In genomic region chr8:111992703-111993039, GRCm38 (mm10) we compare ENCODE assay signal across 10 mouse cellular contexts. TPM values are rescaled to one million over a fixed set of nuclear protein-coding genes. Genes with fewer than 3 reads are reported as not detected.
DNase-seq lines count a peak whose midpoint lies in the region; ATAC-seq and TF ChIP-seq lines count a peak whose summit lies in the region.
"Had no signal": no experiment of that assay in that cellular context is flagged by ENCODE, and none has a peak within 500 bp of the region (broad histone marks: within the 10 kb centered on the region; RNA-seq: fewer than 3 reads in every experiment).

No protein-coding gene starts in this region.

- DNase-seq in layer of hippocampus, adult 2 months (ENCODE audit: low spot score in 2 of 2), result no peak
- DNase-seq in layer of hippocampus, adult 18-20 months (ENCODE audit: low spot score in 2 of 2), result no peak
- peak; percentile 52 for DNase-seq in intestine, embryonic 14.5 days (ENCODE audit: low spot score)
- DNase-seq in midbrain, postnatal 0 days (ENCODE audit: low spot score), result no peak
- DNase-seq in frontal cortex, postnatal 36 days (ENCODE audit: low spot score in 2 of 2), result no peak
- DNase-seq in right cerebral cortex, postnatal 4 days, result no peak
- DNase-seq in c-Kit-positive CD71-positive TER-119-positive erythroid progenitor cells, embryonic 14.5 days (ENCODE audit: low spot score), result no peak

- H3K36me3 ChIP-seq in forebrain, embryonic 12.5 days (replicated peaks), result peaks cover 64% of the 10 kb centered on the region
- peaks cover 66% of the 10 kb centered on the region for H3K36me3 ChIP-seq in intestine, embryonic 14.5 days (ENCODE audit: control insufficient read depth, insufficient read depth, low read length)
- H3K36me3 ChIP-seq in midbrain, postnatal 0 days (ENCODE audit: insufficient read depth, low read length), result peaks cover 42% of the 10 kb centered on the region

- H3K4me1 ChIP-seq in forebrain, embryonic 12.5 days, result peaks cover 6% of the 10 kb centered on the region
- H3K4me1 ChIP-seq in intestine, embryonic 14.5 days (replicated peaks; ENCODE audit: control insufficient read depth, insufficient read depth, low read length), result peaks cover 6% of the 10 kb centered on the region
- peaks cover 4% of the 10 kb centered on the region; the same call in 1 of the 2 replicates for H3K4me1 ChIP-seq in midbrain, postnatal 0 days (ENCODE audit: insufficient read depth, low read length)

- peak overlapping the region; percentile 72; the same call in 1 of the 2 replicates for H3K4me2 ChIP-seq in forebrain, embryonic 12.5 days
- peak overlapping the region; percentile 85; the same call in 1 of the 2 replicates for H3K4me2 ChIP-seq in intestine, embryonic 14.5 days (ENCODE audit: low read length)
- H3K4me2 ChIP-seq in midbrain, postnatal 0 days (ENCODE audit: low read depth, low read length, poor library complexity, severe bottlenecking), result peak overlapping the region; percentile 62; the same call in 1 of the 2 replicates

- peak overlapping the region; percentile 90; the same call in 1 of the 2 replicates for H3K27ac ChIP-seq in layer of hippocampus, adult 2 months
- no peak overlapping the region for H3K27ac ChIP-seq in forebrain, embryonic 12.5 days
- H3K27ac ChIP-seq in intestine, embryonic 14.5 days (ENCODE audit: low read depth), result no peak overlapping the region
- no peak overlapping the region for H3K27ac ChIP-seq in midbrain, postnatal 0 days (ENCODE audit: low read depth, low read length)

- peak; percentile 21; the same call in 1 of the 2 replicates for ATAC-seq in forebrain, embryonic 12.5 days (ENCODE audit: low FRiP score)
- no peak for ATAC-seq in intestine, embryonic 14.5 days (replicated peaks; ENCODE audit: low FRiP score, low TSS enrichment, low read depth)
- no peak for ATAC-seq in midbrain, postnatal 0 days (ENCODE audit: low FRiP score)

- no peaks in the 10 kb centered on the region for H3K9me3 ChIP-seq in forebrain, embryonic 12.5 days
- no peaks in the 10 kb centered on the region for H3K9me3 ChIP-seq in intestine, embryonic 14.5 days (ENCODE audit: control insufficient read depth, low read length)
- no peaks in the 10 kb centered on the region for H3K9me3 ChIP-seq in midbrain, postnatal 0 days (ENCODE audit: low read length)

- no peak for TF ChIP-seq CTCF in layer of hippocampus, adult 2 months (conservative IDR thresholded peaks at IDR 0.05)
- TF ChIP-seq CTCF in midbrain, postnatal 0 days (IDR thresholded peaks at IDR 0.05), result no peak

- 72% methylated on average over 3 of the region's 3 CpGs for WGBS in forebrain, embryonic 12.5 days
- 67% methylated on average over 3 of the region's 3 CpGs for WGBS in intestine, embryonic 14.5 days
- WGBS in midbrain, postnatal 0 days, result 69% methylated on average over 3 of the region's 3 CpGs

- no peak overlapping the region; the same call in 1 of the 2 replicates for H3K4me3 ChIP-seq in layer of hippocampus, adult 2 months
- no peak overlapping the region for H3K4me3 ChIP-seq in forebrain, embryonic 12.5 days (replicated peaks)
- H3K4me3 ChIP-seq in intestine, embryonic 14.5 days (ENCODE audit: low read depth, low read length), result no peak overlapping the region
- H3K4me3 ChIP-seq in midbrain, postnatal 0 days (ENCODE audit: low read depth, low read length), result no peak overlapping the region

- no peaks in the 10 kb centered on the region for H3K27me3 ChIP-seq in forebrain, embryonic 12.5 days
- no peaks in the 10 kb centered on the region for H3K27me3 ChIP-seq in intestine, embryonic 14.5 days (replicated peaks; ENCODE audit: control insufficient read depth, insufficient read depth, low read length)
- H3K27me3 ChIP-seq in midbrain, postnatal 0 days (ENCODE audit: insufficient read depth, low read length), result no peaks in the 10 kb centered on the region

- H3K9ac ChIP-seq in forebrain, embryonic 12.5 days, result no peak overlapping the region
- no peak overlapping the region for H3K9ac ChIP-seq in intestine, embryonic 14.5 days (ENCODE audit: low read length)
- no peak overlapping the region for H3K9ac ChIP-seq in midbrain, postnatal 0 days (replicated peaks; ENCODE audit: low read length, poor library complexity, severe bottlenecking)

RNA-seq across cellular contexts. Expression of gene Adat1, which starts 0.6 kb away (rescaled TPM):
- total RNA-seq in layer of hippocampus, adult 2 months (2021), result 1 to 10 TPM; 6.9 TPM
- 1 to 10 TPM; 5.7 to 6.2 TPM for total RNA-seq in layer of hippocampus, adult 18-20 months (2021)
- polyA plus RNA-seq in forebrain, embryonic 12.5 days (2016; fragmentation: Nextera tagmentation; extraction: Ambion mirVana), result 12.6 and 13.0 TPM in 2 replicates
- 7.4 and 11.0 TPM in 2 replicates for polyA plus RNA-seq in intestine, embryonic 14.5 days (2014; fragmentation: Nextera tagmentation; extraction: Ambion mirVana)
- total RNA-seq in midbrain, postnatal 0 days (2014; rRNA removed), result 3.4 and 5.2 TPM in 2 replicates
- polyA plus RNA-seq in midbrain, postnatal 0 days (2015; fragmentation: Nextera tagmentation; extraction: Ambion mirVana), result 3.8 and 4.7 TPM in 2 replicates

RNA-seq across cellular contexts. Expression of gene Kars, which starts 18.5 kb away (rescaled TPM):
- 10 to 100 TPM; 76.7 to 78.4 TPM for total RNA-seq in layer of hippocampus, adult 2 months (2021)
- total RNA-seq in layer of hippocampus, adult 18-20 months (2021), result 10 to 100 TPM; 81.0 to 91.2 TPM
- polyA plus RNA-seq in forebrain, embryonic 12.5 days (2016; fragmentation: Nextera tagmentation; extraction: Ambion mirVana), result 210 and 225 TPM in 2 replicates
- 226 and 241 TPM in 2 replicates for polyA plus RNA-seq in intestine, embryonic 14.5 days (2014; fragmentation: Nextera tagmentation; extraction: Ambion mirVana)
- 88.6 and 106 TPM in 2 replicates for total RNA-seq in midbrain, postnatal 0 days (2014; rRNA removed)
- polyA plus RNA-seq in midbrain, postnatal 0 days (2015; fragmentation: Nextera tagmentation; extraction: Ambion mirVana), result 160 and 163 TPM in 2 replicates

RNA-seq across cellular contexts. Expression of gene Terf2ip, which starts 18.5 kb away (rescaled TPM):
- total RNA-seq in layer of hippocampus, adult 2 months (2021), result 10 to 100 TPM; 42.8 to 45.2 TPM
- total RNA-seq in layer of hippocampus, adult 18-20 months (2021), result 10 to 100 TPM; 42.9 to 43.9 TPM
- polyA plus RNA-seq in forebrain, embryonic 12.5 days (2016; fragmentation: Nextera tagmentation; extraction: Ambion mirVana), result 37.0 and 38.7 TPM in 2 replicates
- polyA plus RNA-seq in intestine, embryonic 14.5 days (2014; fragmentation: Nextera tagmentation; extraction: Ambion mirVana), result 21.3 and 22.9 TPM in 2 replicates
- total RNA-seq in midbrain, postnatal 0 days (2014; rRNA removed), result 55.5 and 75.0 TPM in 2 replicates
- 65.4 and 74.9 TPM in 2 replicates for polyA plus RNA-seq in midbrain, postnatal 0 days (2015; fragmentation: Nextera tagmentation; extraction: Ambion mirVana)

RNA-seq across cellular contexts. Expression of gene Gm6793, which starts 22.2 kb away (rescaled TPM):
- not detected for total RNA-seq in layer of hippocampus, adult 2 months (2021)
- total RNA-seq in layer of hippocampus, adult 18-20 months (2021), result under 1 TPM in 1 of 2 experiments, not detected in 1; 0.25 TPM
- polyA plus RNA-seq in forebrain, embryonic 12.5 days (2016; fragmentation: Nextera tagmentation; extraction: Ambion mirVana), result 0.74 and 0.88 TPM in 2 replicates
- polyA plus RNA-seq in intestine, embryonic 14.5 days (2014; fragmentation: Nextera tagmentation; extraction: Ambion mirVana), result 0.28 and 0.91 TPM in 2 replicates
- total RNA-seq in midbrain, postnatal 0 days (2014; rRNA removed), result not detected in 2 replicates
- 0.36 and 0.99 TPM in 2 replicates for polyA plus RNA-seq in midbrain, postnatal 0 days (2015; fragmentation: Nextera tagmentation; extraction: Ambion mirVana)
- polyA plus RNA-seq: cortical plate, adult 2 months; large intestine, adult 2 months had no signal

RNA-seq across cellular contexts. Expression of gene Gabarapl2, which starts 52.2 kb away (rescaled TPM):
- total RNA-seq in layer of hippocampus, adult 2 months (2021), result 100 to 1,000 TPM; 208 to 225 TPM
- 100 to 1,000 TPM; 212 to 219 TPM for total RNA-seq in layer of hippocampus, adult 18-20 months (2021)
- polyA plus RNA-seq in forebrain, embryonic 12.5 days (2016; fragmentation: Nextera tagmentation; extraction: Ambion mirVana), result 336 and 356 TPM in 2 replicates
- polyA plus RNA-seq in intestine, embryonic 14.5 days (2014; fragmentation: Nextera tagmentation; extraction: Ambion mirVana), result 182 and 191 TPM in 2 replicates
- 117 and 121 TPM in 2 replicates for total RNA-seq in midbrain, postnatal 0 days (2014; rRNA removed)
- 459 and 469 TPM in 2 replicates for polyA plus RNA-seq in midbrain, postnatal 0 days (2015; fragmentation: Nextera tagmentation; extraction: Ambion mirVana)
